In the genomic region with DNA sequence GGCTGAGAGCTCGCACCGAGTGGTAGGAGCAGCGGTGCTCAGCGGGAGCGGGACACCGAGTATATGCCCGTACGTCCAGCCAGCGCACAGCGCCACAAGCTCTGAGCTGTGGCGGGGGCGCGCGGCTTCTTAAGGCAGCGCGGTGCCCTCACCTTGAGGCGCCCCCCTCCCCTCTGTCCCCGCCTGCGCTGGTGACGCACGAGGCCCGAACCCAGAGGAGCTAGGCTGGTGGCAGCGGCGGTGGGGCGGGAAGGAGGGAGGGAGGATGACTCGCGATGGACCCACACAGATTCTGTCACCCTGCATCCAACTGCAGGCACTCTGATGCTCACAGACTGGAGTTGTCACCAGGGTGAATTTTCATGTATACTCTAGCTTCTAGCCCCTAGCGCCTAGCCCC, we compare ENCODE assay signal across 10 mouse cellular contexts. TPM values are rescaled to one million over a fixed set of nuclear protein-coding genes. Genes with fewer than 3 reads are reported as not detected.
A peak's percentile ranks its signal among the peaks of the same experiment; 100 is the strongest.
DNase-seq lines count a peak whose midpoint lies in the region; ATAC-seq and TF ChIP-seq lines count a peak whose summit lies in the region.
"Had no signal": no experiment of that assay in that cellular context is flagged by ENCODE, and none has a peak within 500 bp of the region (broad histone marks: within the 10 kb centered on the region; RNA-seq: fewer than 3 reads in every experiment).

A gene (minus strand): TSS at position 124 of the 400 bp plus-strand sequence.

- H3K9me3 ChIP-seq in embryonic facial prominence, embryonic 12.5 days: no peaks in the 10 kb centered on the region
- H3K9me3 ChIP-seq in hindbrain, postnatal 0 days (ENCODE audit: low read length): no peaks in the 10 kb centered on the region

- H3K4me1 ChIP-seq in embryonic facial prominence, embryonic 12.5 days: no peaks in the 10 kb centered on the region
- no peaks in the 10 kb centered on the region for H3K4me1 ChIP-seq in hindbrain, postnatal 0 days (ENCODE audit: insufficient read depth, low read length)
- H3K4me1 ChIP-seq in olfactory bulb, adult 2 months (ENCODE audit: control insufficient read depth, insufficient read depth, low read length): peaks cover 6% of the 10 kb centered on the region; the same call in 1 of the 2 replicates

- peak within 1 kb of the TSS; percentile 55 for H3K4me2 ChIP-seq in embryonic facial prominence, embryonic 12.5 days (replicated peaks)
- peak within 1 kb of the TSS; percentile 66 for H3K4me2 ChIP-seq in hindbrain, postnatal 0 days (ENCODE audit: low read depth, low read length)

- no peak within 1 kb of the TSS for H3K9ac ChIP-seq in embryonic facial prominence, embryonic 12.5 days
- 0 out of 2 replicates have a peak within 1 kb of the TSS, but pooled peaks have one; percentile 24 for H3K9ac ChIP-seq in hindbrain, postnatal 0 days (replicated peaks; ENCODE audit: low read length)

- peak within 1 kb of the TSS; percentile 28 for H3K4me3 ChIP-seq in embryonic facial prominence, embryonic 12.5 days
- peak within 1 kb of the TSS; percentile 46 for H3K4me3 ChIP-seq in hindbrain, postnatal 0 days (ENCODE audit: low read length)
- H3K4me3 ChIP-seq in olfactory bulb, adult 2 months (ENCODE audit: insufficient read depth, low read depth, low read length): peak within 1 kb of the TSS; percentile 49

- H3K27me3 ChIP-seq in embryonic facial prominence, embryonic 12.5 days: peaks cover 36% of the 10 kb centered on the region
- no peaks in the 10 kb centered on the region for H3K27me3 ChIP-seq in hindbrain, postnatal 0 days (ENCODE audit: insufficient read depth, low read length)

- no peaks in the 10 kb centered on the region for H3K36me3 ChIP-seq in embryonic facial prominence, embryonic 12.5 days
- H3K36me3 ChIP-seq in hindbrain, postnatal 0 days (ENCODE audit: insufficient read depth, low read length): no peaks in the 10 kb centered on the region

- WGBS in embryonic facial prominence, embryonic 12.5 days: 21% methylated on average over 22 of the region's 28 CpGs
- 13% methylated on average over 26 of the region's 28 CpGs for WGBS in hindbrain, postnatal 0 days
- WGBS in olfactory bulb, adult 2 months: 15% methylated on average over 25 of the region's 28 CpGs

- peak; percentile 3 to 10 for DNase-seq in left cerebral cortex, adult 18-20 months (ENCODE audit: low spot score in 2 of 2)
- no peak for DNase-seq in left cerebral cortex, adult 11 months (ENCODE audit: low spot score)
- DNase-seq in hindbrain, postnatal 0 days (ENCODE audit: low spot score): peak; percentile 29
- DNase-seq in B cell, adult 2 months: no peak
- no peak for DNase-seq in gastrocnemius, adult 18-20 months (ENCODE audit: low spot score)
- DNase-seq: adrenal gland, postnatal 10 days had no signal

- TF ChIP-seq POLR2A in olfactory bulb, adult 2 months (IDR thresholded peaks at IDR 0.05; ENCODE audit: insufficient read depth, low read depth, low read length): no peak

- TF ChIP-seq CTCF in hindbrain, postnatal 0 days (IDR thresholded peaks at IDR 0.05; ENCODE audit: low read depth): no peak
- TF ChIP-seq CTCF in olfactory bulb, adult 2 months (IDR thresholded peaks at IDR 0.05; ENCODE audit: insufficient read depth, low read depth, low read length): no peak

- no peak for ATAC-seq in embryonic facial prominence, embryonic 12.5 days (ENCODE audit: insufficient number of reproducible peaks, insufficient read depth, low FRiP score, low TSS enrichment)
- ATAC-seq in hindbrain, postnatal 0 days: peak; percentile 79
- ATAC-seq in CD4-positive, CD25-positive, alpha-beta regulatory T cell, adult 4 months: no peak

- H3K27ac ChIP-seq in embryonic facial prominence, embryonic 12.5 days: no peak within 1 kb of the TSS
- H3K27ac ChIP-seq in hindbrain, postnatal 0 days: no peak within 1 kb of the TSS
- H3K27ac ChIP-seq in olfactory bulb, adult 2 months (ENCODE audit: insufficient read depth, low read depth, low read length): no peak within 1 kb of the TSS

RNA-seq across cellular contexts. Expression of the gene that starts here (rescaled TPM):
- 1 to 10 TPM; 2.8 to 4.0 TPM for total RNA-seq in left cerebral cortex, adult 18-20 months (2021)
- not detected in 2 replicates for polyA plus RNA-seq in embryonic facial prominence, embryonic 12.5 days (2016; fragmentation: Nextera tagmentation; extraction: Ambion mirVana)
- total RNA-seq in hindbrain, postnatal 0 days (2014; rRNA removed): 1.7 TPM in 2 replicates
- 0.75 and 0.77 TPM in 2 replicates for polyA plus RNA-seq in hindbrain, postnatal 0 days (2015; fragmentation: Nextera tagmentation; extraction: Ambion mirVana)
- polyA plus RNA-seq in olfactory bulb, adult 2 months (2012; ENCODE audit: insufficient read depth, insufficient read length, low replicate concordance, missing spikeins): not detected in 2 replicates
- not detected for polyA plus RNA-seq in CD4-positive, CD25-positive, alpha-beta regulatory T cell, adult 4 months (2017; shearing (Covaris generic))
- total RNA-seq in gastrocnemius, adult 18-20 months (2021): not detected
- total RNA-seq: adrenal gland, postnatal 10 days; heart, postnatal 25 days had no signal

Comparison
In these comparisons a context has a peak if more than half of its experiments do, and no peak if none do; other contexts are left out.
1. DNase-seq: peak in left cerebral cortex, adult 18-20 months (2 of 2) and hindbrain, postnatal 0 days (single experiment); none in left cerebral cortex, adult 11 months (single experiment), B cell, adult 2 months (0 of 2) and gastrocnemius, adult 18-20 months (single experiment).
2. Peak in every context shown above with its lines, with median percentiles within 50 percentile points of each other: H3K4me3 ChIP-seq.